Mouse (Mus musculus) frontal cortex, postnatal 36 days (tissue): ENCODE measurements around the gene Ifi27.
"Not testable (repeated sequence)": the region's sequence is repeated elsewhere in the genome, so short reads cannot be mapped to it uniquely, and the experiment has no call there.

ENCODE experiments used
- DNase-seq, 2 experiments: peaks; one replicate each; pipeline ENCODE4 v3.0.0; 2022; ENCODE audit warnings: low spot score in 2 of 2

Gene Ifi27

GRCm38 (mm10) chr12:103456727-103457126 lies 22.7 kb downstream of the Ifi27 start:
- not testable (repeated sequence) for DNase-seq

GRCm38 (mm10) chr12:103457140-103457539 lies 23.1 kb downstream of the Ifi27 start, which contains the start of gene Ifi27l2b:
TSS of gene Ifi27l2b (minus strand) at chr12:103457223.
- DNase-seq, result no peak

GRCm38 (mm10) chr12:103474481-103474880 lies 40.5 kb downstream of the Ifi27 start:
- no peak for DNase-seq

GRCm38 (mm10) chr12:103476779-103477389 lies 42.9 kb downstream of the Ifi27 start:
- no peak for DNase-seq

GRCm38 (mm10) chr12:103477461-103478015 lies 43.5 kb downstream of the Ifi27 start:
- DNase-seq, result no peak

- no peak for DNase-seq
Observed at GRCm38 (mm10) chr12:103481671-103482070, 47.7 kb downstream of the Ifi27 start.

GRCm38 (mm10) chr12:103482781-103483180 lies 48.8 kb downstream of the Ifi27 start:
- DNase-seq, result no peak

GRCm38 (mm10) chr12:103484200-103484972 lies 50.4 kb downstream of the Ifi27 start:
- not testable (repeated sequence) for DNase-seq

- DNase-seq, result no peak
Observed at GRCm38 (mm10) chr12:103486726-103487125, 52.7 kb downstream of the Ifi27 start.

GRCm38 (mm10) chr12:103487276-103487675 lies 53.3 kb downstream of the Ifi27 start:
- DNase-seq, result no peak

GRCm38 (mm10) chr12:103487750-103488149 lies 53.7 kb downstream of the Ifi27 start:
- DNase-seq, result no peak
